Mouse (Mus musculus) MEL (cell line): ENCODE measurements around the gene Psmg3. TPM values are rescaled to one million over a fixed set of nuclear protein-coding genes. Genes with fewer than 3 reads are reported as not detected.
A peak's percentile ranks its signal among the peaks of the same experiment; 100 is the strongest.

Experiments
- DNase-seq: peaks from one replicate; pipeline ENCODE4 v3.0.0; 2011; ENCODE audit warnings: low read depth, low spot score
- H3K27ac ChIP-seq: 2 replicates; pipeline ENCODE4 v1.5.1; 2012; ENCODE audit warnings: low read depth, mild to moderate bottlenecking, control low read depth, low read length, moderate library complexity; ENCODE audit not compliant: control insufficient read depth
- H3K27me3 ChIP-seq, 2 experiments: fragments of 150-350 bp in 1 of 2; sonication (generic) in 1 of 2; 2 replicates each; pipeline ENCODE4 v1.6.1; 2012; ENCODE audit warnings: low read length in 2 of 2, mild to moderate bottlenecking in 2 of 2, improper control_type of control experiment in 1 of 2, moderate library complexity in 1 of 2; ENCODE audit not compliant: insufficient read depth in 2 of 2, control insufficient read depth in 1 of 2
- H3K36me3 ChIP-seq, 2 experiments: 2 replicates each; pipeline ENCODE4 v1.6.1; 2012 to 2014; ENCODE audit warnings: low read length in 2 of 2, improper control_type of control experiment in 1 of 2, inconsistent platforms in 1 of 2, mild to moderate bottlenecking in 1 of 2; ENCODE audit not compliant: insufficient read depth in 2 of 2, control insufficient read depth in 1 of 2
- H3K4me1 ChIP-seq, 2 experiments: fragments of 150-350 bp in 1 of 2; sonication (generic) in 1 of 2; 2 replicates each; pipeline ENCODE4 v1.6.1; 2012; ENCODE audit warnings: low read length in 2 of 2, improper control_type of control experiment in 1 of 2, mild to moderate bottlenecking in 1 of 2; ENCODE audit not compliant: insufficient read depth in 2 of 2, control insufficient read depth in 1 of 2
- H3K4me3 ChIP-seq, 2 experiments: fragments of 150-350 bp in 1 of 2; sonication (generic) in 1 of 2; 2 replicates each; pipeline ENCODE4 v1.5.1; 2012; ENCODE audit warnings: low read depth in 2 of 2, low read length in 2 of 2, mild to moderate bottlenecking in 2 of 2, moderate library complexity in 2 of 2, control low read depth in 1 of 2, improper control_type of control experiment in 1 of 2; ENCODE audit not compliant: control insufficient read depth in 1 of 2, insufficient read depth in 1 of 2
- H3K79me2 ChIP-seq: 2 replicates; pipeline ENCODE4 v1.6.1; 2012; ENCODE audit warnings: mild to moderate bottlenecking, low read length, moderate library complexity; ENCODE audit not compliant: control insufficient read depth, poor library complexity, insufficient read depth
- H3K9ac ChIP-seq: 2 replicates; pipeline ENCODE4 v1.6.1; 2012; ENCODE audit warnings: low read depth, mild to moderate bottlenecking, control low read depth, low read length, moderate library complexity; ENCODE audit not compliant: control insufficient read depth, poor library complexity, severe bottlenecking
- H3K9me3 ChIP-seq: fragments of 150-350 bp; sonication (generic); replicated peaks from 2 replicates; pipeline ENCODE4 v1.6.1; 2012; ENCODE audit warnings: mild to moderate bottlenecking, low read length, improper control_type of control experiment, moderate library complexity; ENCODE audit not compliant: insufficient read depth
- CHD1 ChIP-seq: IDR thresholded peaks from 2 replicates; pipeline ENCODE4 v1.6.1; 2012; ENCODE audit warnings: low read depth, mild to moderate bottlenecking, inconsistent platforms, low read length, improper control_type of control experiment
- CHD2 ChIP-seq: IDR thresholded peaks from 2 replicates; pipeline ENCODE4 v1.6.1; 2011; ENCODE audit warnings: low read length, improper control_type of control experiment
- EP300 ChIP-seq, 2 experiments: IDR thresholded peaks; 2 replicates each; pipeline ENCODE4 v1.6.1; 2011; ENCODE audit warnings: improper control_type of control experiment in 2 of 2, low read length in 2 of 2, low read depth in 1 of 2, mild to moderate bottlenecking in 1 of 2
- ETS1 ChIP-seq: IDR thresholded peaks from 2 replicates; pipeline ENCODE4 v1.6.1; 2012; ENCODE audit warnings: low read depth, mild to moderate bottlenecking, inconsistent platforms, low read length, improper control_type of control experiment, moderate library complexity
- GATA1 ChIP-seq: IDR thresholded peaks from 2 replicates; pipeline ENCODE4 v1.6.1; 2011; ENCODE audit warnings: low read depth, low read length, improper control_type of control experiment
- HCFC1 ChIP-seq: IDR thresholded peaks from 2 replicates; pipeline ENCODE4 v1.6.1; 2012; ENCODE audit warnings: low read depth, mild to moderate bottlenecking, inconsistent platforms, low read length, improper control_type of control experiment, moderate library complexity
- JUND ChIP-seq: IDR thresholded peaks from 2 replicates; pipeline ENCODE4 v1.6.1; 2011; ENCODE audit warnings: low read depth, mild to moderate bottlenecking, improper control_type of control experiment, low read length
- KAT2A ChIP-seq: conservative IDR thresholded peaks from 2 replicates; pipeline ENCODE4 v1.6.1; 2012; ENCODE audit warnings: low read depth, low read length, improper control_type of control experiment, inconsistent platforms
- MYB ChIP-seq: IDR thresholded peaks from 2 replicates; pipeline ENCODE4 v1.6.1; 2011; ENCODE audit warnings: mild to moderate bottlenecking, low read depth, low read length, improper control_type of control experiment
- MYC ChIP-seq: IDR thresholded peaks from 2 replicates; pipeline ENCODE4 v1.6.1; 2011; ENCODE audit warnings: low read depth, mild to moderate bottlenecking, low read length, improper control_type of control experiment, moderate library complexity
- SIN3A ChIP-seq: IDR thresholded peaks from 2 replicates; pipeline ENCODE4 v1.6.1; 2012; ENCODE audit warnings: low read length, improper control_type of control experiment, inconsistent platforms
- TBP ChIP-seq: IDR thresholded peaks from 2 replicates; pipeline ENCODE4 v1.8.0; 2011; ENCODE audit warnings: low read depth, low read length, improper control_type of control experiment
- TCF12 ChIP-seq: IDR thresholded peaks from 2 replicates; pipeline ENCODE4 v1.6.1; 2014; ENCODE audit warnings: low read depth, mild to moderate bottlenecking, inconsistent platforms, low read length, improper control_type of control experiment, moderate library complexity
- UBTF ChIP-seq: IDR thresholded peaks from 2 replicates; pipeline ENCODE4 v1.6.1; 2012; ENCODE audit warnings: low read depth, mild to moderate bottlenecking, inconsistent platforms, low read length, improper control_type of control experiment, moderate library complexity, borderline replicate concordance; ENCODE audit not compliant: insufficient read depth
- ZC3H11A ChIP-seq: IDR thresholded peaks from 2 replicates; pipeline ENCODE4 v1.6.1; 2012; ENCODE audit warnings: low read depth, mild to moderate bottlenecking, inconsistent platforms, low read length, improper control_type of control experiment
- ZMIZ1 ChIP-seq: IDR thresholded peaks from 2 replicates; pipeline ENCODE4 v1.6.1; 2012; ENCODE audit warnings: low read depth, mild to moderate bottlenecking, inconsistent platforms, low read length, improper control_type of control experiment, moderate library complexity
- polyA plus RNA-seq, 2 experiments: library from polyadenylated mRNA; stranded (reverse) in 1 of 2; unstranded in 1 of 2; fragments of >175 nt in 1 of 2; fragments of >200 nt in 1 of 2; gene quantifications; 2 replicates each; pipeline versions ENCODE4 v1.2.1 to v1.2.4; 2012; ENCODE audit warnings: low replicate concordance in 2 of 2, low read depth in 1 of 2; ENCODE audit not compliant: insufficient read length in 2 of 2, insufficient read depth in 1 of 2, missing spikeins in 1 of 2
- total RNA-seq: library from RNA; depleted of rRNA; stranded (reverse); fragments of 300-350 nt; gene quantifications from 2 replicates; pipeline ENCODE4 v1.2.3, GENCODE M21; 2012

The Psmg3 gene
- total and polyA plus RNA-seq, 3 experiments: 75.4 to 81.9 TPM; not detected in 1

DNA sequence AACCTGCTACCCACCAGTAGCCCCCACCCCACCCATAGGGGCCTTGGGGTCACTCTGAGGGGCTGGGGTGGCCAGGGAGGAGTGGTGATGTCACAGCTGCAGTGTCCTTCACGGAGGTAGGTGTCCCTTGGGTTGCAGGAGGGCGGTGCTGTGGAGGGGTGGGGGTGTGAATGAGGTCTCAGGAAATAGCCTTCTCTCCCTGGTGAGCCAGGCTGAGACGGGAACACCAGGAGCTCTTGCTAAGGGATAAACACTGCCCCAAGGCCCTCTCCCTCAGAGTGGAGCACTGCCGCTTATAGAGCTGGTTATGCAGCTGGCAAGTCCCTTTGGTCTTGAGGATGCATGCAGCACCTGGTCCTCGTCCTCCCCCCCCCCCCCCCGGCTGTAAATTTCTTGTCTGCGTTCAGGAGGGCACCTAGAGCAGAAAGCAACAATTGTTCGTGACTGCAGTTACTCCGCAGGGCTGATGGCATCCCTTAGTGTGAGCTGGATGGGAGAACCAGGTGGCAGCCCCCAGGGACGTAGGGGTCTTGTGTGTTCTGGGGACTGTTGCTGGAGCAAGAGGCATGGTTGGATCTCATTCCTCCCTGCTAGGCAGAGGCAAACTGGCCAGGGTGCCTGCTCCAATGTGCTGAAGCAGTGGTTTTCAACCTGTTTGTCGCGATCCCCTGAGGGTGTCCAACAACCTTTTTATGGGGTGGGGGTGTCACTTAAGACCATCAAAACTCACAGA, 28.4 kb downstream of the Psmg3 start:
- H3K9ac ChIP-seq: no peak overlapping the region
- TF ChIP-seq ZMIZ1 (no peak), EP300 (IDR thresholded peaks at IDR 0.05; ENCODE audit: low read depth in 1 of 2, low read length in 2 of 2) (no peak), UBTF (no peak), CHD2 (no peak), ETS1 (no peak), MYC (no peak), GATA1 (no peak), KAT2A (no peak), JUND (no peak), TBP (no peak), HCFC1 (no peak), MYB (no peak), CHD1 (no peak), ZC3H11A (no peak)
- H3K4me3 ChIP-seq: no peak overlapping the region
- DNase-seq: no peak
- no peak overlapping the region for H3K27ac ChIP-seq
- H3K4me1 ChIP-seq: peaks cover 8 to 32% of the 10 kb centered on the region in 2 experiments
- peaks cover 0 to 14% of the 10 kb centered on the region in 2 experiments; a peak in 3 of 4 replicates for H3K36me3 ChIP-seq
- H3K27me3 ChIP-seq: no peaks in the 10 kb centered on the region
- H3K9me3 ChIP-seq: no peaks in the 10 kb centered on the region
- H3K79me2 ChIP-seq: peaks cover 48% of the 10 kb centered on the region

DNA sequence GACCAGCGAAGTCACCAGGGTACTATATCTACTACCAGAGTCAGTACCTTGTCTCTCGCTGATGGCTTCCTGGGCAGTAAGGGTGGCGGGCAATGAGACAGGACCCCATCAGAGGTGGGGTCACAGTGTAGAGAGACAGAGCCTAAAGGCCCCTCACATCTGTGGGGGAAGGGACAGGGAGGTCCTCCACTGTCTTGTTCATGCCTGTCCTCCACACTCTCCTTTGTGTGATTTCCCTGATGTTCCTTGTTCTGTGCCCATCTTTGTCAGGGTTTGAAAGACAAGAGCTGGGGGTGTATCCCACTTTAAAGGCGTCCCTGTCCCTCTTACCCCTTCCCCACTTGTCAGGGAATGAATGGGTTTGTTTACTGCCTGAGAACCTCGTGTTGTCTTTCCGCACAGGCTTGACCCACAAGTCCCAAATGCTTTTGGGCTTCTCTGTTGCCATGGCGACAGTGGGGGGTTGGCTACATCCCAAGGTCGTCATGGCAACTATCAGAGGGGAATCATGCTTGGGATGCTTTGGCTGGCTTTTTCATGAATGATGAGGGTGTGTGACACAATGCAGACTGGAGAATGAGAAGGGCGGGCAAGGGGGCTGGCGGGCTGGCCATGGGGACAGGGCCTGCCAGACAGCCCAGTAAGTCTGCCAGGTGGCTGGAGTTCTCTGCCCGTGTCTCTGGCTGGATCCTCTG, 29.1 kb downstream of the Psmg3 start:
- no peak for TF ChIP-seq TCF12
- peak; percentile 50 for TF ChIP-seq GATA1
- 0 out of 2 replicates have a peak, but pooled peaks have one; percentile 24 for TF ChIP-seq SIN3A
- H3K79me2 ChIP-seq: peaks cover 55% of the 10 kb centered on the region
- H3K36me3 ChIP-seq: peaks cover 0 to 10% of the 10 kb centered on the region in 2 experiments; a peak in 3 of 4 replicates
- no peak overlapping the region for H3K4me3 ChIP-seq
- no peaks in the 10 kb centered on the region for H3K9me3 ChIP-seq
- peak; percentile 26 for DNase-seq
- no peaks in the 10 kb centered on the region for H3K27me3 ChIP-seq
- no peak overlapping the region for H3K9ac ChIP-seq
- H3K4me1 ChIP-seq: peaks cover 7 to 25% of the 10 kb centered on the region in 2 experiments
- H3K27ac ChIP-seq: no peak overlapping the region
